Mouse (Mus musculus): ENCODE measurements at regions not wholly inside any gene's neighbourhood (a gene's known extent, or its start where the extent isn't known, plus 50 kb on each side); places are given as distances from the start of the nearest gene placed in this dataset.

GRCm38 (mm10) chr17:83899588-83900152 lies 51.9 kb upstream of the Haao start:
- no peak for TF ChIP-seq POLR2A (IDR thresholded peaks at IDR 0.05; ENCODE audit: low read depth, low read length)
- no peak for TF ChIP-seq CTCF (IDR thresholded peaks at IDR 0.05; ENCODE audit: extremely low read depth, insufficient read length, insufficient replicate concordance, low read depth, low read length)

Data from small intestine, adult 2 months (tissue).